Mouse (Mus musculus) kidney, postnatal 36 days (tissue): ENCODE results near the gene Dock7.
"Not testable (repeated sequence)": the region's sequence is repeated elsewhere in the genome, so short reads cannot be mapped to it uniquely, and the experiment has no call there.

Experiments
- DNase-seq, 2 experiments: peaks; one replicate each; pipeline ENCODE4 v3.0.0; 2021 to 2022; ENCODE audit warnings: mixed read lengths in 2 of 2

Dock7 gene

GRCm38 (mm10) chr4:99005574-99005973, 115.1 kb downstream of the Dock7 start:
- DNase-seq, result no peak

- no peak for DNase-seq
Observed at GRCm38 (mm10) chr4:98993491-98993890, 127.2 kb downstream of the Dock7 start.

- no peak for DNase-seq
Observed at GRCm38 (mm10) chr4:98984701-98985100, 136.0 kb downstream of the Dock7 start.

GRCm38 (mm10) chr4:98979976-98980375, 140.7 kb downstream of the Dock7 start:
- DNase-seq, result not testable (repeated sequence)

GRCm38 (mm10) chr4:98978693-98979092, 142.0 kb downstream of the Dock7 start:
- DNase-seq, result no peak

- not testable (repeated sequence) for DNase-seq
Observed at GRCm38 (mm10) chr4:98978288-98978687, 142.4 kb downstream of the Dock7 start.

GRCm38 (mm10) chr4:98975741-98976140, 145.0 kb downstream of the Dock7 start:
- DNase-seq, result no peak

- DNase-seq, result peak in 1 of 2 experiments; percentile 16
Observed at GRCm38 (mm10) chr4:98969946-98970345, 150.8 kb downstream of the Dock7 start.

- DNase-seq, result peak; percentile 58 to 85
Observed at GRCm38 (mm10) chr4:98960243-98960642, 160.5 kb downstream of the Dock7 start.

- no peak for DNase-seq
Observed at GRCm38 (mm10) chr4:98955986-98956385, 164.7 kb downstream of the Dock7 start.

GRCm38 (mm10) chr4:98950563-98950962, 170.2 kb downstream of the Dock7 start:
- DNase-seq, result no peak

GRCm38 (mm10) chr4:98938210-98938609, 182.5 kb downstream of the Dock7 start:
- peak in 1 of 2 experiments; percentile 19 for DNase-seq

- no peak for DNase-seq
Observed at GRCm38 (mm10) chr4:98936036-98936435, 184.7 kb downstream of the Dock7 start.

- DNase-seq, result no peak
Observed at GRCm38 (mm10) chr4:98925250-98925781, 195.4 kb downstream of the Dock7 start.

- no peak for DNase-seq
Observed at GRCm38 (mm10) chr4:98924906-98925178, 195.9 kb downstream of the Dock7 start.

- peak; percentile 11 to 24 for DNase-seq
Observed at GRCm38 (mm10) chr4:98924071-98924905, 196.4 kb downstream of the Dock7 start.

- no peak for DNase-seq
Observed at GRCm38 (mm10) chr4:98923568-98924070, 197.1 kb downstream of the Dock7 start, which contains the start of gene Usp1. Gene Usp1 (plus strand): TSS chr4:98923810.

GRCm38 (mm10) chr4:98922643-98923567, 197.8 kb downstream of the Dock7 start:
- DNase-seq, result peak; percentile 96 to 99

- peak; percentile 22 to 35 for DNase-seq
Observed at GRCm38 (mm10) chr4:98922061-98922642, 198.6 kb downstream of the Dock7 start.

- no peak for DNase-seq
Observed at GRCm38 (mm10) chr4:98920896-98921295, 199.8 kb downstream of the Dock7 start.

- no peak for DNase-seq
Observed at GRCm38 (mm10) chr4:98918204-98918603, 202.5 kb downstream of the Dock7 start.

- no peak for DNase-seq
Observed at GRCm38 (mm10) chr4:98917724-98918123, 203.0 kb downstream of the Dock7 start.

- DNase-seq, result no peak
Observed at GRCm38 (mm10) chr4:98910246-98910645, 210.5 kb downstream of the Dock7 start.
